Mouse (Mus musculus) neural tube, embryonic 13.5 days (tissue): ENCODE measurements at regions not wholly inside any gene's neighbourhood (a gene's known extent, or its start where the extent isn't known, plus 50 kb on each side); places are given as distances from the start of the nearest gene placed in this dataset.
A peak's percentile ranks its signal among the peaks of the same experiment; 100 is the strongest.

Source experiments
- ATAC-seq: fragments of 200-750 bp; cut with Nextera tagmentation; 2 replicates; pipeline ENCODE4 v1.8.0; 2017; ENCODE audit warnings: low read depth, mild to moderate bottlenecking, moderate TSS enrichment, moderate library complexity
- H3K27ac ChIP-seq: fragments of 300-500 bp; sonication (generic); replicated peaks from 2 replicates; pipeline ENCODE4 v1.5.1; 2015; ENCODE audit warnings: moderate library complexity, mild to moderate bottlenecking, inconsistent platforms
- H3K27me3 ChIP-seq: fragments of 300-500 bp; sonication (generic); 2 replicates; pipeline ENCODE4 v1.6.1; 2015; ENCODE audit warnings: mild to moderate bottlenecking, inconsistent platforms
- H3K36me3 ChIP-seq: fragments of 300-500 bp; sonication (generic); 2 replicates; pipeline ENCODE4 v1.6.1; 2015; ENCODE audit warnings: mild to moderate bottlenecking, inconsistent platforms
- H3K4me1 ChIP-seq: fragments of 300-500 bp; sonication (generic); replicated peaks from 2 replicates; pipeline ENCODE4 v1.6.1; 2015; ENCODE audit warnings: inconsistent platforms
- H3K4me2 ChIP-seq: fragments of 300-500 bp; sonication (generic); 2 replicates; pipeline ENCODE4 v1.6.1; 2015; ENCODE audit warnings: inconsistent platforms, mild to moderate bottlenecking, moderate library complexity
- H3K4me3 ChIP-seq: fragments of 300-500 bp; sonication (generic); 2 replicates; pipeline ENCODE4 v1.5.1; 2015; ENCODE audit warnings: mild to moderate bottlenecking, inconsistent platforms
- H3K9ac ChIP-seq: fragments of 300-500 bp; sonication (generic); 2 replicates; pipeline ENCODE4 v1.6.1; 2015; ENCODE audit warnings: moderate library complexity, mild to moderate bottlenecking, inconsistent platforms
- H3K9me3 ChIP-seq: fragments of 300-500 bp; sonication (generic); 2 replicates; pipeline ENCODE4 v1.6.1; 2016; ENCODE audit warnings: inconsistent platforms
- WGBS: fragments of 180-500 bp; shearing (Covaris S2); methylation state at CpG from one replicate; pipeline ENCODE4 v1.1.7; 2015; 5-methylcytosine and 5-hydroxymethylcytosine counted together

- H3K4me2 ChIP-seq, result no peak overlapping the region
- no peaks in the 10 kb centered on the region for H3K4me1 ChIP-seq
- no peaks in the 10 kb centered on the region for H3K9me3 ChIP-seq
- H3K36me3 ChIP-seq, result no peaks in the 10 kb centered on the region
- 86% methylated on average over 6 of the region's 6 CpGs for WGBS
- H3K27me3 ChIP-seq, result no peaks in the 10 kb centered on the region
- no peak overlapping the region for H3K9ac ChIP-seq
- H3K4me3 ChIP-seq, result no peak overlapping the region
- no peak for ATAC-seq
- no peak overlapping the region for H3K27ac ChIP-seq
Observed at GRCm38 (mm10) chr3:101690222-101690621, 85.7 kb upstream of the Atp1a1 start.

- Histone ChIP-seq H3K27ac (no peak overlapping the region), H3K36me3 (no peaks in the 10 kb centered on the region), H3K27me3 (no peaks in the 10 kb centered on the region), H3K9me3 (no peaks in the 10 kb centered on the region), H3K4me3 (no peak overlapping the region), H3K9ac (no peak overlapping the region), H3K4me2 (no peak overlapping the region), H3K4me1 (no peaks in the 10 kb centered on the region)
- ATAC-seq, result no peak
- WGBS, result 81% methylated on average over 7 of the region's 7 CpGs
Observed at GRCm38 (mm10) chr3:101685203-101685602, 80.7 kb upstream of the Atp1a1 start.

GRCm38 (mm10) chr3:101672943-101673342 lies 68.5 kb upstream of the Atp1a1 start:
- ATAC-seq, result no peak
- Histone ChIP-seq H3K4me3 (no peak overlapping the region), H3K4me1 (peaks cover under 1% of the 10 kb centered on the region; the same call in 1 of the 2 replicates), H3K27ac (no peak overlapping the region), H3K9me3 (no peaks in the 10 kb centered on the region), H3K9ac (no peak overlapping the region), H3K4me2 (no peak overlapping the region), H3K27me3 (no peaks in the 10 kb centered on the region), H3K36me3 (no peaks in the 10 kb centered on the region)
- WGBS, result 83% methylated on average over 4 of the region's 4 CpGs

- Histone ChIP-seq H3K27ac (no peak overlapping the region), H3K27me3 (no peaks in the 10 kb centered on the region), H3K4me1 (peaks cover 9% of the 10 kb centered on the region), H3K4me2 (no peak overlapping the region), H3K36me3 (no peaks in the 10 kb centered on the region), H3K9ac (no peak overlapping the region), H3K4me3 (no peak overlapping the region), H3K9me3 (no peaks in the 10 kb centered on the region)
- no peak for ATAC-seq
- WGBS, result 55% methylated on average over 8 of the region's 8 CpGs
Observed at GRCm38 (mm10) chr3:101670561-101671001, 66.1 kb upstream of the Atp1a1 start.

- Histone ChIP-seq H3K9me3 (no peaks in the 10 kb centered on the region), H3K9ac (no peak overlapping the region), H3K4me1 (peaks cover 9% of the 10 kb centered on the region), H3K4me2 (no peak overlapping the region), H3K27me3 (no peaks in the 10 kb centered on the region), H3K36me3 (no peaks in the 10 kb centered on the region), H3K4me3 (no peak overlapping the region), H3K27ac (no peak overlapping the region)
- no peak for ATAC-seq
- 94% methylated on average over 3 of the region's 3 CpGs for WGBS
Observed at GRCm38 (mm10) chr3:101669743-101670142, 65.3 kb upstream of the Atp1a1 start.

- Histone ChIP-seq H3K9me3 (no peaks in the 10 kb centered on the region), H3K9ac (no peak overlapping the region), H3K4me1 (peaks cover 9% of the 10 kb centered on the region), H3K36me3 (no peaks in the 10 kb centered on the region), H3K4me2 (no peak overlapping the region), H3K4me3 (no peak overlapping the region), H3K27me3 (no peaks in the 10 kb centered on the region), H3K27ac (no peak overlapping the region)
- peak; percentile 40; the same call in 1 of the 2 replicates for ATAC-seq
- 58% methylated on average over 10 of the region's 10 CpGs for WGBS
Observed at GRCm38 (mm10) chr3:101667767-101668387, 63.4 kb upstream of the Atp1a1 start.

GRCm38 (mm10) chr3:101667186-101667585 lies 62.7 kb upstream of the Atp1a1 start:
- no peaks in the 10 kb centered on the region for H3K9me3 ChIP-seq
- no peak overlapping the region for H3K4me3 ChIP-seq
- H3K4me2 ChIP-seq, result no peak overlapping the region
- H3K36me3 ChIP-seq, result no peaks in the 10 kb centered on the region
- no peak overlapping the region for H3K27ac ChIP-seq
- no peak for ATAC-seq
- no peak overlapping the region for H3K9ac ChIP-seq
- H3K4me1 ChIP-seq, result peaks cover 9% of the 10 kb centered on the region
- H3K27me3 ChIP-seq, result no peaks in the 10 kb centered on the region
- 27% methylated on average over 4 of the region's 4 CpGs for WGBS

GRCm38 (mm10) chr3:101666583-101666982 lies 62.1 kb upstream of the Atp1a1 start:
- Histone ChIP-seq H3K4me3 (no peak overlapping the region), H3K4me2 (no peak overlapping the region), H3K9me3 (no peaks in the 10 kb centered on the region), H3K9ac (no peak overlapping the region), H3K27me3 (no peaks in the 10 kb centered on the region), H3K4me1 (peaks cover 12% of the 10 kb centered on the region), H3K27ac (no peak overlapping the region), H3K36me3 (no peaks in the 10 kb centered on the region)
- 95% methylated on average over 8 of the region's 8 CpGs for WGBS
- no peak for ATAC-seq

- Histone ChIP-seq H3K4me3 (no peak overlapping the region), H3K9ac (no peak overlapping the region), H3K4me1 (peaks cover 21% of the 10 kb centered on the region), H3K27ac (peak overlapping the region; percentile 75), H3K4me2 (no peak overlapping the region), H3K27me3 (no peaks in the 10 kb centered on the region), H3K9me3 (no peaks in the 10 kb centered on the region), H3K36me3 (no peaks in the 10 kb centered on the region)
- WGBS, result 39% methylated on average over 9 of the region's 9 CpGs
- peak; percentile 88 for ATAC-seq
Observed at GRCm38 (mm10) chr3:101661184-101661992, 56.9 kb upstream of the Atp1a1 start.

GRCm38 (mm10) chr3:101660635-101661034 lies 56.2 kb upstream of the Atp1a1 start:
- H3K4me1 ChIP-seq, result peaks cover 21% of the 10 kb centered on the region
- no peaks in the 10 kb centered on the region for H3K9me3 ChIP-seq
- H3K27ac ChIP-seq, result peak overlapping the region; percentile 75
- no peak overlapping the region for H3K4me2 ChIP-seq
- H3K9ac ChIP-seq, result no peak overlapping the region
- H3K27me3 ChIP-seq, result no peaks in the 10 kb centered on the region
- ATAC-seq, result peak; percentile 24; the same call in 1 of the 2 replicates
- no peak overlapping the region for H3K4me3 ChIP-seq
- H3K36me3 ChIP-seq, result no peaks in the 10 kb centered on the region
- WGBS, result 24% methylated on average over 6 of the region's 6 CpGs

- H3K9me3 ChIP-seq, result no peaks in the 10 kb centered on the region
- 0 out of 2 replicates have a peak, but pooled peaks have one; percentile 12 for ATAC-seq
- no peak overlapping the region for H3K4me3 ChIP-seq
- H3K36me3 ChIP-seq, result no peaks in the 10 kb centered on the region
- peak overlapping the region; percentile 75 for H3K27ac ChIP-seq
- WGBS, result 66% methylated on average over 4 of the region's 4 CpGs
- no peaks in the 10 kb centered on the region for H3K27me3 ChIP-seq
- no peak overlapping the region for H3K9ac ChIP-seq
- peaks cover 21% of the 10 kb centered on the region for H3K4me1 ChIP-seq
- no peak overlapping the region for H3K4me2 ChIP-seq
Observed at GRCm38 (mm10) chr3:101660176-101660575, 55.7 kb upstream of the Atp1a1 start.

- ATAC-seq, result no peak
- H3K4me1 ChIP-seq, result peaks cover 28% of the 10 kb centered on the region
- no peaks in the 10 kb centered on the region for H3K36me3 ChIP-seq
- no peaks in the 10 kb centered on the region for H3K9me3 ChIP-seq
- no peak overlapping the region for H3K4me3 ChIP-seq
- no peaks in the 10 kb centered on the region for H3K27me3 ChIP-seq
- H3K27ac ChIP-seq, result no peak overlapping the region
- H3K4me2 ChIP-seq, result no peak overlapping the region
- H3K9ac ChIP-seq, result no peak overlapping the region
Observed at GRCm38 (mm10) chr3:101657979-101658378, 53.5 kb upstream of the Atp1a1 start.
